Mouse (Mus musculus) stomach, postnatal 0 days (tissue): ENCODE measurements around the gene Mllt3. TPM values are rescaled to one million over a fixed set of nuclear protein-coding genes. Genes with fewer than 3 reads are reported as not detected.

Experiments used
- ATAC-seq: fragments of 200-750 bp; cut with Nextera tagmentation; 2 replicates; pipeline ENCODE4 v1.8.0; 2017; ENCODE audit not compliant: low FRiP score, low TSS enrichment
- DNase-seq: peaks from one replicate; pipeline ENCODE4 v3.0.0-alpha.2; 2016; ENCODE audit warnings: low spot score
- H3K27ac ChIP-seq: fragments of 300-500 bp; sonication (generic); replicated peaks from 2 replicates; pipeline ENCODE4 v1.5.1; 2014; ENCODE audit warnings: mild to moderate bottlenecking, control low read depth
- H3K27me3 ChIP-seq: fragments of 300-500 bp; sonication (generic); 2 replicates; pipeline ENCODE4 v1.6.1; 2014; ENCODE audit warnings: low read length; ENCODE audit not compliant: control insufficient read depth, insufficient read depth
- H3K36me3 ChIP-seq: fragments of 300-500 bp; sonication (generic); 2 replicates; pipeline ENCODE4 v1.6.1; 2014; ENCODE audit warnings: low read length, mixed read lengths; ENCODE audit not compliant: control insufficient read depth, insufficient read depth
- H3K4me1 ChIP-seq: fragments of 300-500 bp; sonication (generic); replicated peaks from 2 replicates; pipeline ENCODE4 v1.6.1; 2014; ENCODE audit warnings: antibody characterized with exemption; ENCODE audit not compliant: control insufficient read depth, insufficient read depth
- H3K4me2 ChIP-seq: fragments of 300-500 bp; sonication (generic); replicated peaks from 2 replicates; pipeline ENCODE4 v1.6.1; 2014; ENCODE audit warnings: low read depth, mild to moderate bottlenecking, control low read depth, moderate library complexity
- H3K4me3 ChIP-seq: fragments of 300-500 bp; sonication (generic); 2 replicates; pipeline ENCODE4 v1.5.1; 2014; ENCODE audit warnings: low read depth, low read length, control low read depth
- H3K9ac ChIP-seq: fragments of 300-500 bp; sonication (generic); 2 replicates; pipeline ENCODE4 v1.6.1; 2014; ENCODE audit warnings: mild to moderate bottlenecking, low read length, control low read depth, mixed read lengths
- H3K9me3 ChIP-seq: fragments of 300-500 bp; sonication (generic); 2 replicates; pipeline ENCODE4 v1.6.1; 2016; ENCODE audit warnings: low read length; ENCODE audit not compliant: control insufficient read depth
- CTCF ChIP-seq: IDR thresholded peaks from 2 replicates; pipeline ENCODE4 v1.5.1; 2016; ENCODE audit warnings: antibody characterized with exemption, low read depth, mild to moderate bottlenecking, moderate library complexity
- EP300 ChIP-seq: optimal IDR thresholded peaks from 2 replicates; pipeline ENCODE3; 2016; ENCODE audit warnings: antibody characterized with exemption
- WGBS: fragments of 180-500 bp; shearing (Covaris S2); extraction: QIAGEN DNeasy Blood & Tissue Kit; methylation state at CpG from one replicate; pipeline ENCODE4 v1.1.7; 2014; 5-methylcytosine and 5-hydroxymethylcytosine counted together
- polyA plus RNA-seq: library from polyadenylated mRNA; unstranded; fragments of >200 nt; fragmentation: Nextera tagmentation; extraction: Ambion mirVana; gene quantifications from 2 replicates; pipeline ENCODE4 v1.2.1, GENCODE M21; 2015

The Mllt3 gene
- polyA plus RNA-seq, 1 experiment from 2014 or later: 82.9 TPM

DNA sequence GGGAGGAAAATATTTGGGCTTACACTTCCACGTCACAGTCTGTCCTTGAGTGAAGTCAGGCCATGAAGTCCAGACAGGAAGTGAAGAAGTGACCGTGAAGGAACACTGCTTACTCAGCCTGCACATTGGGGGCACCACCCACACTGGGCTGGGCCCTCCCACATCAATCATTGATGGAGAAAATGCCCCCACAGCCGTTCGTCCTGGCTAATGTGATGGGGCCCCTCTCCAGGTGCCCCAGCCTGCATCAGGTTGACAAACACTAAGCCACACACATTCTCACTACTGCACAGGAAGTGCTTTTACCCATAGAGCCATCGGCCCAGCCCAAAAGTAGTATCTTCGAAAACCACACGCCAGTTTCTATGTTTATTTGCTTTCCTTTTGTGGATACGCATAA is 13.1 kb upstream of the Mllt3 start:
- Histone ChIP-seq H3K9ac (no peak overlapping the region), H3K27me3 (no peaks in the 10 kb centered on the region), H3K4me2 (no peak overlapping the region), H3K4me1 (no peaks in the 10 kb centered on the region), H3K36me3 (no peaks in the 10 kb centered on the region), H3K4me3 (no peak overlapping the region), H3K9me3 (no peaks in the 10 kb centered on the region), H3K27ac (no peak overlapping the region)
- DNase-seq: no peak
- WGBS: 53% methylated on average over 8 of the region's 8 CpGs
- ATAC-seq: no peak
- TF ChIP-seq EP300 (no peak), CTCF (no peak)

DNA sequence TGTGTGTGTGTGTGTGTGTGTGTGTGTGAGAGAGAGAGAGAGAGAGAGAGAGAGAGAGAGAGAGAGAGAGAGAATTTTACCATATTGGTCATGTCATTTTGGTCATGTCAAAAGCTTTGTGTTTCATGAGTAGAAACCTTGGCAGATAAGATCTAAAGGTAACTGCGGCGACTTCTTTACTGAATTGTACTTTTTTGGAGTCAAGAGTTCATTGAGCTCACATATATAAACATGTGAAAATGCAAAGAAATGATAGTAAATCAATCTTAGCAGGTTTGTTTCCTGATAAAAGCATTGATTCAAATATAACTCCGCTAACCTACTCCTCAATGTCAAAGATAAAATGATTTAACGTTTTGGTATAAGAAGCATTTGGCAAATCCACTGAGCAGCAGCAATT is 12.0 kb upstream of the Mllt3 start:
- H3K4me2 ChIP-seq: no peak overlapping the region
- no peaks in the 10 kb centered on the region for H3K36me3 ChIP-seq
- no peak overlapping the region for H3K9ac ChIP-seq
- no peaks in the 10 kb centered on the region for H3K27me3 ChIP-seq
- no peaks in the 10 kb centered on the region for H3K4me1 ChIP-seq
- H3K9me3 ChIP-seq: no peaks in the 10 kb centered on the region
- TF ChIP-seq CTCF (no peak), EP300 (no peak)
- ATAC-seq (no peak), DNase-seq (no peak)
- 46% methylated on average over 4 of the region's 4 CpGs for WGBS
- no peak overlapping the region for H3K27ac ChIP-seq
- no peak overlapping the region for H3K4me3 ChIP-seq

DNA sequence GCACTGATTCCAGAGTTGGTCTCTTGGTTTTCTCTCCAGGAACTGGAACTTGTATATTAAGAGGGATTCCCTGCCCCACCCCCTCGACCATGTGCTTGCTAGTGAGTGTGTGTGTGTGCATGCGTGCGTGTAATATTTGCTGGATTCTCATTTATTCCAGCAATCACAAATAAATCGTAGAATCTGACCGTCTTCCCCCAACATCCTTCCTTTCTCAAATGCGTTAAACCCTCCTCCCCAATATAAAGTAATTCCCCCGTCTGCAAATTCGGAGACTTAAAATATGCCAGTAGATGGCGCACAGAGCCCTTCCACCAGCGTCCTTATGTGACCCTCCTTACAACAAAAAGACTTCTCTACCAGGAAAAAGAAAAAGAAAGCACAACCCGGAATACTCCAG is 2.2 kb upstream of the Mllt3 start:
- TF ChIP-seq CTCF (peak; percentile 89), EP300 (peak; percentile 60)
- WGBS: 2% methylated on average over 11 of the region's 11 CpGs
- 0 out of 2 replicates have a peak, but pooled peaks cover 2% of the 10 kb centered on the region for H3K4me1 ChIP-seq
- H3K9me3 ChIP-seq: no peaks in the 10 kb centered on the region
- H3K4me2 ChIP-seq: peak overlapping the region; percentile 97
- DNase-seq (peak; percentile 51), ATAC-seq (no peak)
- no peak overlapping the region for H3K4me3 ChIP-seq
- H3K36me3 ChIP-seq: no peaks in the 10 kb centered on the region
- H3K9ac ChIP-seq: no peak overlapping the region
- H3K27ac ChIP-seq: no peak overlapping the region
- no peaks in the 10 kb centered on the region for H3K27me3 ChIP-seq

DNA sequence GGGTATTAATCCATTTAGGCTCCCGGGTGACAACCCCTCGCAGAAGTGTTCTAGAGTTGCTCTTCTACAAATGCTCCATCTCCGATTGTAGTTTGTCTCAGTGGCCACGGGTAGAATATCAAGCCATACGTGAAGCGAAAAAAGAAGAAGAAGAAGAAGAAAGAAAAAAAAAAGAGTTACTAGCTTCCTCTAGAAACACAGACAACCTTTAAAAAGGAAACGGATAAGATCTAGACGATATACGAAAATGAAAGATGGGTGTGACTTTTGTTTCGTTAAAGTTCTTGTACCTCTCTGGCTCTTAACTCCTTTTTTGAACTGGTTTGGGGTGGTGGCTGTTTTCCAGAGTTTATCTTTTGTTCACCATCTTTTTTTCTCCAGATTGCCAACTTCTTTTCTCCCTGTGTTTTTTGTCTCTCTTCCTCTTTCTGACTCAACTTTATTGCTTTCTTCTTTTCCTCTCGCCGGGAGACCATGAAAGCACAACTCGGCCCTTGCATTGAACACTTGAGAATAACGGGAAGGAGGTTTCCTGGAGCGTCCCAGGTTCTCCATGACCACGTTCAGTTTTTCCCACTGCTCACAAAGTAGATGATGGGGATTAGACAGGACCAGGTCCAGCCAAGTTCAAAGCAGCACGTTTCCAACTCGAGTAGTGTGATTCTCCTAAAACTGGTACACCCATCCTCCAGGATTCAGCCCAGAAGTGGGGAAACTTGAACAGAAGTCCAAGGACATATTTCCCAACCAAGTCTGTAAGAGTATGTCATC is 1.4 kb upstream of the Mllt3 start:
- H3K9ac ChIP-seq: no peak overlapping the region
- H3K27me3 ChIP-seq: no peaks in the 10 kb centered on the region
- DNase-seq: peak; percentile 18
- H3K36me3 ChIP-seq: 0 out of 2 replicates have a peak, but pooled peaks cover under 1% of the 10 kb centered on the region
- no peak for TF ChIP-seq CTCF
- TF ChIP-seq EP300: no peak
- peak overlapping the region; percentile 80 for H3K4me3 ChIP-seq
- no peaks in the 10 kb centered on the region for H3K9me3 ChIP-seq
- peak overlapping the region; percentile 97 for H3K4me2 ChIP-seq
- 0 out of 2 replicates have a peak, but pooled peaks cover 2% of the 10 kb centered on the region for H3K4me1 ChIP-seq
- WGBS: 12% methylated on average over 18 of the region's 18 CpGs
- ATAC-seq: no peak
- no peak overlapping the region for H3K27ac ChIP-seq

DNA sequence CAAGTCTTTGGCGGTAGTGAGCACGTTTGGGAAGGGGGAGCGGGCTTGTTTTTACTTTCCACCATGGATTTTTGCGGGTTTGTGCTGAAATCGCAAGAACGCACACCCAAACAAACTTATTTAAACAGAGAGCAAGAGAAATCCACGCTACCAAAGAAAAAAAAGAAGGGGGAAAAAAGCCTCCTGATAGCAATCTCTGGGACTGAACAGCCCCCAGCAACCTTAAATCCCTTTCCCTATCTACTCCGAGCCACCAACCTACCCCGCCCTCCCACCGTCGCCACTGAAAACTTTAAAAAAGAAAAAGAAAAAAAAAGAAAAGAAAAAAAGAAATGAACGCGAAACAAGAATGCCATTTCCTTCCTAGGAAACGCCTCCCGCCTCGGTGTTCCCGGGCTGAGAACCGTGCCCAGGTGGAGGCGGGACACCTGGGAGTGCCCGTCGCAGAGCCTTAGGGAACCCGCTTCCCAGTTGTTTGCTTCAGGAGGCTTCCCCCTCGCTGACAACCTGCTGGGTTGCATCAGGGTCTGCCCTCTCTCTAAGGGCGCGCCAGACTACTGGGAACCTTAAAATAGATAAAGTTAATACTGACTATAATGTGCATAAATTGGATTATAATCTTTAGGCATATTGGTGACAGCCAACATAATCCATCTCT is 694 bp upstream of the Mllt3 start:
- DNase-seq (peak; percentile 60), ATAC-seq (peak; percentile 19; the same call in 1 of the 2 replicates)
- WGBS: 1% methylated on average over 25 of the region's 25 CpGs
- peak overlapping the region; percentile 59 for H3K9ac ChIP-seq
- H3K36me3 ChIP-seq: 0 out of 2 replicates have a peak, but pooled peaks cover 2% of the 10 kb centered on the region
- H3K9me3 ChIP-seq: no peaks in the 10 kb centered on the region
- H3K27me3 ChIP-seq: no peaks in the 10 kb centered on the region
- H3K4me3 ChIP-seq: peak overlapping the region; percentile 80
- H3K4me2 ChIP-seq: peak overlapping the region; percentile 97
- 0 out of 2 replicates have a peak, but pooled peaks cover 2% of the 10 kb centered on the region for H3K4me1 ChIP-seq
- TF ChIP-seq EP300 (no peak), CTCF (peak; percentile 17; the same call in 1 of the 2 replicates)
- peak overlapping the region; percentile 94 for H3K27ac ChIP-seq
